Mouse (Mus musculus): ENCODE measurements around the gene Etaa1. TPM values are rescaled to one million over a fixed set of nuclear protein-coding genes. Genes with fewer than 3 reads are reported as not detected.

Gene Etaa1
- total and polyA plus RNA-seq, 3 experiments: 22.0 to 38.5 (median 32.5) TPM

DNA sequence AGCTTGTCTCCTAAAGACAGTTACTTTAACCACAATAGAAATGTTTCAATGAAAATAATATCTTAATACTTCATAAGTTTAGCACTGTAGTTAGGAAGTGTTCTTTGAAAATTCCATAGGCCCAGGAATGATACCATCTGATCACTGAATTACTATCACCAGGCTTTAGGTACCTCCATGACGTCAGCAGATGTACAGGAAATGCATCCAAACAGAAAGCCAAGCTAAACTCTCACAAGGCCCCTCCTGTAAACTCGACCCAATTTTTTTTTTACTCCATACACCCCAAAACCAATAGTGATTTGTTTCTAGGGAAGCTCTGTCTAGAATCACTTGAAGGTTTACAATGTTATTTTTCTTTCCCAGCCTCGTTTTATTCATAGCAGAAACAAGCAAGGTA is 884 bp downstream of the Etaa1 start:
- Histone ChIP-seq H3K9ac (ENCODE audit: insufficient read depth, low read depth) (peak overlapping the region; percentile 99), H3K27ac (ENCODE audit: insufficient read depth, low read depth) (no peak overlapping the region), H3K36me3 (replicated peaks in 1 of 2; ENCODE audit: control insufficient read depth in 1 of 2, insufficient read depth in 1 of 2, low read length in 1 of 2) (peaks cover 19 to 54% of the 10 kb centered on the region in 2 experiments), H3K79me2 (replicated peaks; ENCODE audit: control insufficient read depth, extremely low read depth, insufficient read depth, poor library complexity, severe bottlenecking) (peaks cover 20% of the 10 kb centered on the region), H3K27me3 (replicated peaks) (no peaks in the 10 kb centered on the region), H3K4me1 (ENCODE audit: control insufficient read depth in 1 of 2, insufficient read depth in 2 of 2) (peaks cover 0 to 24% of the 10 kb centered on the region in 2 experiments; a peak in 2 of 4 replicates), H3K4me3 (replicated peaks in 1 of 3; ENCODE audit: low read depth in 2 of 3, low read length in 2 of 3, poor library complexity in 1 of 3) (peak overlapping the region; percentile 80 to 99 (median 97)), H3K4me2 (ENCODE audit: insufficient read depth, low read depth, poor library complexity, severe bottlenecking) (peak overlapping the region; percentile 70; the same call in 1 of the 2 replicates), H3K9me3 (replicated peaks; ENCODE audit: low read length) (no peaks in the 10 kb centered on the region)
- peak; percentile 49 for DNase-seq (ENCODE audit: extremely low read depth)
- no peak for TF ChIP-seq MYC (IDR thresholded peaks at IDR 0.05; ENCODE audit: low read depth, low read length)
- TF ChIP-seq NELFE (IDR thresholded peaks at IDR 0.05; ENCODE audit: low read depth, low read length): no peak
- no peak for TF ChIP-seq MEF2A (IDR thresholded peaks at IDR 0.05; ENCODE audit: borderline replicate concordance, low read depth, low read length)
- no peak for TF ChIP-seq ZMIZ1 (IDR thresholded peaks at IDR 0.05; ENCODE audit: low read depth, low read length)
- 0 out of 2 replicates have a peak, but pooled peaks have one; percentile 17 for TF ChIP-seq JUND (conservative IDR thresholded peaks at IDR 0.05; ENCODE audit: low read depth, low read length)
- dilution Hi-C loops (cut with MboI; ENCODE audit: extremely low pct_ligation_motif_present, extremely low pct_unique_long_range_greater_than_20kb, low sequenced_read_pairs): no loop called here
- in situ Hi-C loops (cut with MboI; ENCODE audit: low pct_ligation_motif_present, low pct_unique_long_range_greater_than_20kb, low sequenced_read_pairs): no loop called here

DNA sequence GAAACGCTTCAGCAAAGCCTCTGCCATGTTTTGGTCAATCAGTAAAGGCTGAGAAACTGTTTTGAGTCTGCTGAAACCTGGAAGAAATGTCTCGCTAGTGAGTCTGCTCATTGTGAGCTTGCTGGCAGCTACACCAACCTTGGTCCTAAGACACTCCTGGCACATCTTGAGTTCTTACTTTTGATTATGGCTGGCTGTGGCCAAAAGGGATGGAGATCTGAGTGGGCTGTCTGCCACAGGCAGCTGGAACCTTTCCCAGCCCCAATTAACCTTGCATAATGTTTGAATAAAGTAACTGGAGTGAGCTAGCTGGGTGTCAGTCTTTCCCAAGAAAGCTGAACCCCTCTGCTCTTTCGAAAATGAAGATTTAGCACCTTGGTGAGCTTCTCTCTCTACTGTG is 2.3 kb downstream of the Etaa1 start:
- DNase-seq (ENCODE audit: extremely low read depth): no peak
- H3K4me2 ChIP-seq (ENCODE audit: insufficient read depth, low read depth, poor library complexity, severe bottlenecking): no peak overlapping the region
- H3K27me3 ChIP-seq (replicated peaks): no peaks in the 10 kb centered on the region
- peaks cover 0 to 24% of the 10 kb centered on the region in 2 experiments; a peak in 2 of 4 replicates for H3K4me1 ChIP-seq (ENCODE audit: control insufficient read depth in 1 of 2, insufficient read depth in 2 of 2)
- no peak overlapping the region for H3K9ac ChIP-seq (ENCODE audit: insufficient read depth, low read depth)
- H3K36me3 ChIP-seq (replicated peaks in 1 of 2; ENCODE audit: control insufficient read depth in 1 of 2, insufficient read depth in 1 of 2, low read length in 1 of 2): peaks cover 30 to 59% of the 10 kb centered on the region in 2 experiments
- TF ChIP-seq RCOR1 (conservative IDR thresholded peaks at IDR 0.05; ENCODE audit: low read depth, low read length) (no peak), ZMIZ1 (IDR thresholded peaks at IDR 0.05; ENCODE audit: low read depth, low read length) (no peak), USF2 (conservative IDR thresholded peaks at IDR 0.05; ENCODE audit: low read depth, low read length) (no peak), JUND (conservative IDR thresholded peaks at IDR 0.05; ENCODE audit: low read depth, low read length) (no peak), TCF12 (IDR thresholded peaks at IDR 0.05; ENCODE audit: low read depth, low read length) (no peak), KAT2A (IDR thresholded peaks at IDR 0.05; ENCODE audit: insufficient replicate concordance, low read length) (no peak), TBP (conservative IDR thresholded peaks at IDR 0.05; ENCODE audit: low read depth, low read length) (no peak), EP300 (IDR thresholded peaks at IDR 0.05; ENCODE audit: low read length) (no peak), GABPA (IDR thresholded peaks at IDR 0.05; ENCODE audit: insufficient replicate concordance, low read depth, low read length) (no peak), NELFE (IDR thresholded peaks at IDR 0.05; ENCODE audit: low read depth, low read length) (no peak), UBTF (IDR thresholded peaks at IDR 0.05; ENCODE audit: low read depth, low read length) (no peak), PAX5 (IDR thresholded peaks at IDR 0.05; ENCODE audit: low read length) (no peak), E2F4 (IDR thresholded peaks at IDR 0.05; ENCODE audit: insufficient replicate concordance, low read depth, low read length) (no peak), ZKSCAN1 (IDR thresholded peaks at IDR 0.05; ENCODE audit: borderline replicate concordance, low read depth, low read length) (no peak), MAZ (IDR thresholded peaks at IDR 0.05; ENCODE audit: low read depth, low read length) (no peak), HCFC1 (IDR thresholded peaks at IDR 0.05; ENCODE audit: low read depth, low read length) (no peak), CHD1 (IDR thresholded peaks at IDR 0.05; ENCODE audit: low read depth, low read length) (no peak), POLR2A (IDR thresholded peaks at IDR 0.05; ENCODE audit: low read depth, low read length) (no peak), MEF2A (IDR thresholded peaks at IDR 0.05; ENCODE audit: borderline replicate concordance, low read depth, low read length) (no peak), CHD2 (IDR thresholded peaks at IDR 0.05; ENCODE audit: low read length) (no peak)
- peaks cover 22% of the 10 kb centered on the region for H3K79me2 ChIP-seq (replicated peaks; ENCODE audit: control insufficient read depth, extremely low read depth, insufficient read depth, poor library complexity, severe bottlenecking)
- no peak overlapping the region for H3K27ac ChIP-seq (ENCODE audit: insufficient read depth, low read depth)
- dilution Hi-C loops (cut with MboI; ENCODE audit: extremely low pct_ligation_motif_present, extremely low pct_unique_long_range_greater_than_20kb, low sequenced_read_pairs) (no loop called here), in situ Hi-C loops (cut with MboI; ENCODE audit: low pct_ligation_motif_present, low pct_unique_long_range_greater_than_20kb, low sequenced_read_pairs) (no loop called here)
- no peak overlapping the region for H3K4me3 ChIP-seq (replicated peaks in 1 of 3; ENCODE audit: low read depth in 2 of 3, low read length in 2 of 3, poor library complexity in 1 of 3)
- H3K9me3 ChIP-seq (replicated peaks; ENCODE audit: low read length): no peaks in the 10 kb centered on the region
